Comparison of ENCODE assay signal across 23 mouse cellular contexts in the genomic region with DNA sequence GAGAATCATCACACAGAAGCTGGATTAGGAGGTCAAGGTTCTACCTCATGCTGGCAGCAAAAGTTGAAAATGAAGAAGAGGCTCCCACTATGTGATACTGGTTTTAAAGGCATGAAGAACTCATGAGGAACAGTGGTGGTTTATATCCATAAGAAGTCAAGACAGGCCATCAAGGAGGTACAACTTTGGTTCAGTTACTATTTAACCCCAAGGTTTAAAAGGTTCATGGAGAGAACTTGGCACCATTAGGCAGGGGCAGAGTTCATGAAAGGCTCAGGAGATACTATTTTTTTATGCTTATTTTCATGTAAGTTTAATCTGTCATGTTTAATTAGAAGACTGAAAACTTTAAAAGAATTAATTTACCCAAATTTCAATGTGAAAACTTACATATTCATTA.
DNase-seq lines count a peak whose midpoint lies in the region; ATAC-seq lines count a peak whose summit lies in the region.
"Had no signal": no experiment of that assay in that cellular context is flagged by ENCODE, and none has a peak within 500 bp of the region (broad histone marks: within the 10 kb centered on the region; RNA-seq: fewer than 3 reads in every experiment).

No protein-coding gene starts in this region.

- no peak overlapping the region for H3K4me3 ChIP-seq in kidney, embryonic 14.5 days (ENCODE audit: low read length)
- H3K4me3 ChIP-seq in kidney, embryonic 15.5 days (replicated peaks) = no peak overlapping the region
- H3K4me3 ChIP-seq in midbrain, embryonic 16.5 days (ENCODE audit: low read depth, low read length) = no peak overlapping the region
- H3K4me3 ChIP-seq: forebrain, embryonic 10.5 days; forebrain, embryonic 13.5 days; heart, adult 2 months; heart, embryonic 10.5 days; heart, embryonic 13.5 days; hindbrain, embryonic 13.5 days had no signal

- no peaks in the 10 kb centered on the region for H3K4me1 ChIP-seq in kidney, embryonic 14.5 days (ENCODE audit: control insufficient read depth, insufficient read depth, low read length)
- no peaks in the 10 kb centered on the region for H3K4me1 ChIP-seq in kidney, embryonic 15.5 days
- H3K4me1 ChIP-seq in midbrain, embryonic 16.5 days (ENCODE audit: control insufficient read depth, insufficient read depth, low read length) = no peaks in the 10 kb centered on the region
- H3K4me1 ChIP-seq: forebrain, embryonic 10.5 days; forebrain, embryonic 13.5 days; heart, embryonic 10.5 days; heart, embryonic 13.5 days; hindbrain, embryonic 13.5 days had no signal

- H3K27me3 ChIP-seq in kidney, embryonic 14.5 days (ENCODE audit: control insufficient read depth, insufficient read depth, low read length) = no peaks in the 10 kb centered on the region
- no peaks in the 10 kb centered on the region for H3K27me3 ChIP-seq in kidney, embryonic 15.5 days
- no peaks in the 10 kb centered on the region for H3K27me3 ChIP-seq in midbrain, embryonic 16.5 days (ENCODE audit: control insufficient read depth, insufficient read depth, low read depth, low read length)
- H3K27me3 ChIP-seq: forebrain, embryonic 13.5 days; heart, embryonic 13.5 days; hindbrain, embryonic 13.5 days; Patski had no signal

- no peak for ATAC-seq in kidney, embryonic 14.5 days (ENCODE audit: low FRiP score, low TSS enrichment)
- no peak for ATAC-seq in kidney, embryonic 15.5 days (replicated peaks; ENCODE audit: low FRiP score)
- ATAC-seq in midbrain, embryonic 16.5 days = no peak
- ATAC-seq: forebrain, embryonic 13.5 days; forebrain, embryonic 16.5 days; Patski had no signal

- no peak overlapping the region for H3K4me2 ChIP-seq in kidney, embryonic 14.5 days (replicated peaks; ENCODE audit: low read depth, low read length)
- no peak overlapping the region for H3K4me2 ChIP-seq in kidney, embryonic 15.5 days
- no peak overlapping the region for H3K4me2 ChIP-seq in midbrain, embryonic 16.5 days (ENCODE audit: low read length)
- H3K4me2 ChIP-seq: forebrain, embryonic 13.5 days; heart, embryonic 13.5 days; hindbrain, embryonic 13.5 days had no signal

- H3K9ac ChIP-seq in kidney, embryonic 14.5 days (ENCODE audit: low read depth, low read length) = no peak overlapping the region
- H3K9ac ChIP-seq in kidney, embryonic 15.5 days = no peak overlapping the region
- H3K9ac ChIP-seq in midbrain, embryonic 16.5 days (ENCODE audit: low read depth, low read length) = no peak overlapping the region
- H3K9ac ChIP-seq: forebrain, embryonic 13.5 days; heart, embryonic 13.5 days; hindbrain, embryonic 13.5 days had no signal

- DNase-seq in kidney, adult 11 months = peak; percentile 10
- DNase-seq in kidney, adult 8-10 months = peak; percentile 21 to 28
- DNase-seq in kidney, postnatal 14 days = peak; percentile 1
- no peak for DNase-seq in Muller cell, postnatal 12 days (ENCODE audit: inconsistent ontology term)
- DNase-seq: adrenal gland, postnatal 10 days; adrenal gland, postnatal 36 days; cerebellum, adult 18-20 months; cerebellum, adult 9-10 months; cerebellum, postnatal 14 days; gastrocnemius, postnatal 10 days; gastrocnemius, postnatal 36 days; heart, adult 2 months; heart, postnatal 14 days had no signal

- H3K36me3 ChIP-seq in kidney, embryonic 14.5 days (ENCODE audit: control insufficient read depth, insufficient read depth, low read length) = no peaks in the 10 kb centered on the region
- H3K36me3 ChIP-seq in kidney, embryonic 15.5 days = no peaks in the 10 kb centered on the region
- H3K36me3 ChIP-seq in midbrain, embryonic 16.5 days (ENCODE audit: control insufficient read depth, insufficient read depth, low read length) = no peaks in the 10 kb centered on the region
- H3K36me3 ChIP-seq: forebrain, embryonic 10.5 days; heart, embryonic 10.5 days; heart, embryonic 13.5 days; hindbrain, embryonic 13.5 days had no signal

- H3K27ac ChIP-seq in kidney, embryonic 14.5 days (ENCODE audit: low read depth, low read length) = no peak overlapping the region
- no peak overlapping the region for H3K27ac ChIP-seq in kidney, embryonic 15.5 days
- no peak overlapping the region for H3K27ac ChIP-seq in midbrain, embryonic 16.5 days (ENCODE audit: low read length)
- H3K27ac ChIP-seq: forebrain, embryonic 10.5 days; forebrain, embryonic 13.5 days; heart, adult 2 months; heart, embryonic 10.5 days; heart, embryonic 13.5 days; hindbrain, embryonic 13.5 days had no signal

- H3K9me3 ChIP-seq in kidney, embryonic 14.5 days (ENCODE audit: control insufficient read depth, low read length) = no peaks in the 10 kb centered on the region
- H3K9me3 ChIP-seq in kidney, embryonic 15.5 days (replicated peaks) = no peaks in the 10 kb centered on the region
- no peaks in the 10 kb centered on the region for H3K9me3 ChIP-seq in midbrain, embryonic 16.5 days (replicated peaks; ENCODE audit: control insufficient read depth, low read length, poor library complexity, severe bottlenecking)
- H3K9me3 ChIP-seq: forebrain, embryonic 10.5 days; forebrain, embryonic 13.5 days; heart, embryonic 10.5 days; heart, embryonic 13.5 days; hindbrain, embryonic 13.5 days had no signal
